Mouse (Mus musculus): ENCODE measurements around the gene Klk11. TPM values are rescaled to one million over a fixed set of nuclear protein-coding genes. Genes with fewer than 3 reads are reported as not detected.

Gene Klk11
- total and polyA plus RNA-seq, 3 experiments, result not detected

DNA sequence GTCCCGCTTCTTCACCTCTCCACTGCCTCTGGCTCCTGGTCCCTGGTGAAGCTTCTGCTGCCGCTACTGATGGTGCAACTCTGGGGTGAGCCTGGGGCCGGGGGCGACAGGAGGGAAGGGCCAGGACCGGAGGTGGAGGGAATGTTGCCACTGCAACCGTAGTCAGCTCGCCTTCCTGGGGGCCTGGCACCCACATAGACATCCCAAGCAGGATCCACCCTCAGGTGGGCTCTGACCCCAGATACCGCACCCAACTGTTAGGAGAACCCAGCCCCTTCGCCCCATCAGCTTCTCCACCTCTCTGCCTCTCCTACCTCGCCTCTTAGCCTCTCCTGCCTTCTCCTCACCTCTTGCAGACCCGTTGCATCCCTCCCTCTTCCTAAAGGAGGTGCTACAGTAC is 7.1 kb downstream of the Klk11 start:
- Histone ChIP-seq H3K9ac (ENCODE audit: control insufficient read depth, low read depth, low read length, poor library complexity, severe bottlenecking) (no peak overlapping the region), H3K9me3 (replicated peaks; ENCODE audit: insufficient read depth, low read length) (no peaks in the 10 kb centered on the region), H3K4me1 (ENCODE audit: control insufficient read depth in 1 of 2, insufficient read depth in 2 of 2, low read length in 2 of 2) (no peaks in the 10 kb centered on the region), H3K79me2 (ENCODE audit: control insufficient read depth, insufficient read depth, low read length, poor library complexity) (no peaks in the 10 kb centered on the region), H3K36me3 (ENCODE audit: control insufficient read depth in 1 of 2, insufficient read depth in 2 of 2, low read length in 2 of 2) (no peaks in the 10 kb centered on the region), H3K4me3 (ENCODE audit: control insufficient read depth in 1 of 2, insufficient read depth in 1 of 2, low read depth in 2 of 2, low read length in 2 of 2) (no peak overlapping the region), H3K27ac (ENCODE audit: control insufficient read depth, low read depth, low read length) (no peak overlapping the region), H3K27me3 (ENCODE audit: control insufficient read depth in 1 of 2, insufficient read depth in 2 of 2, low read length in 2 of 2) (no peaks in the 10 kb centered on the region; a peak in 1 of 4 replicates)
- TF ChIP-seq SIN3A (IDR thresholded peaks at IDR 0.05; ENCODE audit: low read length) (no peak), ZNF384 (IDR thresholded peaks at IDR 0.05; ENCODE audit: low read depth, low read length) (no peak), ELF1 (IDR thresholded peaks at IDR 0.05; ENCODE audit: low read depth, low read length) (no peak), USF1 (IDR thresholded peaks at IDR 0.05; ENCODE audit: low read depth, low read length) (no peak), USF2 (IDR thresholded peaks at IDR 0.05; ENCODE audit: borderline replicate concordance in 1 of 2, insufficient read depth in 1 of 2, low read depth in 1 of 2, low read length in 2 of 2) (no peak), ETS1 (IDR thresholded peaks at IDR 0.05; ENCODE audit: low read depth, low read length) (no peak), POLR2AphosphoS5 (IDR thresholded peaks at IDR 0.05; ENCODE audit: borderline replicate concordance, low read depth, low read length) (no peak), TBP (IDR thresholded peaks at IDR 0.05; ENCODE audit: low read depth, low read length) (no peak), ZMIZ1 (IDR thresholded peaks at IDR 0.05; ENCODE audit: low read depth, low read length) (no peak), BHLHE40 (IDR thresholded peaks at IDR 0.05; ENCODE audit: borderline replicate concordance, low read depth, low read length) (no peak), RCOR1 (IDR thresholded peaks at IDR 0.05; ENCODE audit: low read depth, low read length) (no peak), NRF1 (IDR thresholded peaks at IDR 0.05; ENCODE audit: insufficient read depth, low read depth, low read length, poor library complexity, severe bottlenecking) (no peak), CHD2 (IDR thresholded peaks at IDR 0.05; ENCODE audit: low read length) (no peak), MAZ (IDR thresholded peaks at IDR 0.05; ENCODE audit: low read depth, low read length) (no peak), CTCF (IDR thresholded peaks at IDR 0.05 in 2 of 3, conservative IDR thresholded peaks at IDR 0.05 in 1 of 3; ENCODE audit: control insufficient read depth in 1 of 3, insufficient read depth in 1 of 3, low read depth in 2 of 3, low read length in 3 of 3, poor library complexity in 1 of 3, severe bottlenecking in 1 of 3) (no peak), HCFC1 (IDR thresholded peaks at IDR 0.05; ENCODE audit: low read depth, low read length) (no peak), GATA1 (IDR thresholded peaks at IDR 0.05; ENCODE audit: low read depth, low read length) (no peak), EP300 (IDR thresholded peaks at IDR 0.05; ENCODE audit: low read depth in 1 of 2, low read length in 2 of 2) (no peak), GABPA (IDR thresholded peaks at IDR 0.05; ENCODE audit: low read depth, low read length) (no peak), MYB (IDR thresholded peaks at IDR 0.05; ENCODE audit: low read depth, low read length) (no peak)
- no peak for DNase-seq (ENCODE audit: low read depth, low spot score)
